In genomic region chr8:85034764-85035163, GRCm38 (mm10) we compare ENCODE assay signal across 8 mouse cellular contexts. TPM values are rescaled to one million over a fixed set of nuclear protein-coding genes. Genes with fewer than 3 reads are reported as not detected.
A peak's percentile ranks its signal among the peaks of the same experiment; 100 is the strongest.
DNase-seq lines count a peak whose midpoint lies in the region; ATAC-seq lines count a peak whose summit lies in the region.

No protein-coding gene starts in this region.

- peak overlapping the region; percentile 98 for H3K4me2 ChIP-seq in forebrain, embryonic 13.5 days
- peak overlapping the region; percentile 76 for H3K4me2 ChIP-seq in hindbrain, embryonic 13.5 days

- H3K4me3 ChIP-seq in forebrain, embryonic 13.5 days: peak overlapping the region; percentile 86
- H3K4me3 ChIP-seq in hindbrain, embryonic 13.5 days: peak overlapping the region; percentile 82

- H3K9me3 ChIP-seq in forebrain, embryonic 13.5 days (replicated peaks): no peaks in the 10 kb centered on the region
- H3K9me3 ChIP-seq in hindbrain, embryonic 13.5 days: no peaks in the 10 kb centered on the region

- no peak overlapping the region for H3K27ac ChIP-seq in forebrain, embryonic 13.5 days
- H3K27ac ChIP-seq in hindbrain, embryonic 13.5 days: no peak overlapping the region

- peaks cover 32% of the 10 kb centered on the region for H3K4me1 ChIP-seq in forebrain, embryonic 13.5 days
- H3K4me1 ChIP-seq in hindbrain, embryonic 13.5 days (replicated peaks): peaks cover 32% of the 10 kb centered on the region

- H3K36me3 ChIP-seq in forebrain, embryonic 13.5 days (ENCODE audit: poor library complexity, severe bottlenecking): peaks cover 40% of the 10 kb centered on the region
- H3K36me3 ChIP-seq in hindbrain, embryonic 13.5 days: peaks cover 34% of the 10 kb centered on the region

- H3K9ac ChIP-seq in forebrain, embryonic 13.5 days: peak overlapping the region; percentile 72
- H3K9ac ChIP-seq in hindbrain, embryonic 13.5 days: peak overlapping the region; percentile 79

- peak; percentile 98 for DNase-seq in ES-CJ7 (ENCODE audit: low read depth, low spot score)
- peak; percentile 85 for DNase-seq in c-Kit-positive CD71-negative TER-119-negative erythroid progenitor cells, embryonic 14.5 days (ENCODE audit: low read depth)
- peak; percentile 43 to 81 for DNase-seq in layer of hippocampus, postnatal 14 days (ENCODE audit: low spot score in 2 of 2)
- DNase-seq in lung, postnatal 25 days (ENCODE audit: low spot score): peak; percentile 80
- DNase-seq in ovary, postnatal 36 days (ENCODE audit: low spot score): peak; percentile 65
- peak; percentile 87 for DNase-seq in thymus, postnatal 14 days

- ATAC-seq in forebrain, embryonic 13.5 days: no peak
- ATAC-seq in hindbrain, embryonic 13.5 days (ENCODE audit: low FRiP score): no peak

- no peaks in the 10 kb centered on the region for H3K27me3 ChIP-seq in forebrain, embryonic 13.5 days
- H3K27me3 ChIP-seq in hindbrain, embryonic 13.5 days: no peaks in the 10 kb centered on the region

- 4% methylated on average over 12 of the region's 13 CpGs for whole genome bisulfite sequencing in forebrain, embryonic 13.5 days
- 7% methylated on average over 13 of the region's 13 CpGs for WGBS in hindbrain, embryonic 13.5 days

RNA-seq across cellular contexts. Expression of gene Tnpo2, which starts 2.0 kb away (rescaled TPM):
- polyA plus RNA-seq in forebrain, embryonic 13.5 days (2015; fragmentation: Nextera tagmentation; extraction: Ambion mirVana): 46.4 and 49.4 TPM in 2 replicates
- 48.8 and 54.7 TPM in 2 replicates for polyA plus RNA-seq in hindbrain, embryonic 13.5 days (2015; fragmentation: Nextera tagmentation; extraction: Ambion mirVana)
- total RNA-seq in layer of hippocampus, postnatal 14 days (2021): 100 to 1,000 TPM; 150 to 152 TPM

RNA-seq across cellular contexts. Expression of gene Trir, which starts 8.1 kb away (rescaled TPM):
- 125 and 154 TPM in 2 replicates for polyA plus RNA-seq in forebrain, embryonic 13.5 days (2015; fragmentation: Nextera tagmentation; extraction: Ambion mirVana)
- 139 and 141 TPM in 2 replicates for polyA plus RNA-seq in hindbrain, embryonic 13.5 days (2015; fragmentation: Nextera tagmentation; extraction: Ambion mirVana)
- total RNA-seq in layer of hippocampus, postnatal 14 days (2021): 100 to 1,000 TPM; 136 to 150 TPM

RNA-seq across cellular contexts. Expression of gene Asna1, which starts 9.7 kb away (rescaled TPM):
- polyA plus RNA-seq in forebrain, embryonic 13.5 days (2015; fragmentation: Nextera tagmentation; extraction: Ambion mirVana): 166 and 168 TPM in 2 replicates
- 151 and 157 TPM in 2 replicates for polyA plus RNA-seq in hindbrain, embryonic 13.5 days (2015; fragmentation: Nextera tagmentation; extraction: Ambion mirVana)
- 100 to 1,000 TPM; 108 to 115 TPM for total RNA-seq in layer of hippocampus, postnatal 14 days (2021)

RNA-seq across cellular contexts. Expression of gene Best2, which starts 20.4 kb away (rescaled TPM):
- not detected in 2 replicates for polyA plus RNA-seq in forebrain, embryonic 13.5 days (2015; fragmentation: Nextera tagmentation; extraction: Ambion mirVana)
- not detected in 2 replicates for polyA plus RNA-seq in hindbrain, embryonic 13.5 days (2015; fragmentation: Nextera tagmentation; extraction: Ambion mirVana)
- total RNA-seq in layer of hippocampus, postnatal 14 days (2021): not detected

RNA-seq across cellular contexts. Expression of gene Fbxw9, which starts 25.1 kb away (rescaled TPM):
- polyA plus RNA-seq in forebrain, embryonic 13.5 days (2015; fragmentation: Nextera tagmentation; extraction: Ambion mirVana): 39.4 and 49.1 TPM in 2 replicates
- polyA plus RNA-seq in hindbrain, embryonic 13.5 days (2015; fragmentation: Nextera tagmentation; extraction: Ambion mirVana): 59.2 and 66.2 TPM in 2 replicates
- 10 to 100 TPM; 36.2 to 41.4 TPM for total RNA-seq in layer of hippocampus, postnatal 14 days (2021)
